Mouse (Mus musculus) neural tube, embryonic 11.5 days (tissue): ENCODE results near the gene Eapp. TPM values are rescaled to one million over a fixed set of nuclear protein-coding genes. Genes with fewer than 3 reads are reported as not detected.
"Not testable (repeated sequence)": the region's sequence is repeated elsewhere in the genome, so short reads cannot be mapped to it uniquely, and the experiment has no call there.

Source experiments
- ATAC-seq: fragments of 200-750 bp; cut with Nextera tagmentation; 2 replicates; pipeline ENCODE4 v1.8.0; 2017; ENCODE audit warnings: moderate number of reproducible peaks, mild to moderate bottlenecking, moderate TSS enrichment, moderate library complexity; ENCODE audit not compliant: insufficient read depth, low FRiP score, low TSS enrichment
- DNase-seq: peaks from one replicate; pipeline ENCODE4 v3.0.0-alpha.2; 2015; ENCODE audit warnings: low spot score
- H3K27ac ChIP-seq: fragments of 300-500 bp; sonication (generic); 2 replicates; pipeline ENCODE4 v1.5.1; 2014; ENCODE audit warnings: low read depth, mild to moderate bottlenecking, low read length
- H3K27me3 ChIP-seq: fragments of 300-500 bp; sonication (generic); 2 replicates; pipeline ENCODE4 v1.6.1; 2014; ENCODE audit warnings: mild to moderate bottlenecking, low read length, mixed read lengths; ENCODE audit not compliant: control insufficient read depth, insufficient read depth
- H3K36me3 ChIP-seq: fragments of 300-500 bp; sonication (generic); 2 replicates; pipeline ENCODE4 v1.6.1; 2014; ENCODE audit warnings: mild to moderate bottlenecking, low read length, moderate library complexity, mixed read lengths; ENCODE audit not compliant: control insufficient read depth, insufficient read depth
- H3K4me1 ChIP-seq: fragments of 300-500 bp; sonication (generic); 2 replicates; pipeline ENCODE4 v1.6.1; 2014; ENCODE audit warnings: low read length, mixed read lengths; ENCODE audit not compliant: control insufficient read depth, insufficient read depth
- H3K4me2 ChIP-seq: fragments of 300-500 bp; sonication (generic); 2 replicates; pipeline ENCODE4 v1.6.1; 2014; ENCODE audit warnings: low read depth, mild to moderate bottlenecking, moderate library complexity
- H3K4me3 ChIP-seq: fragments of 300-500 bp; sonication (generic); 2 replicates; pipeline ENCODE4 v1.5.1; 2014; ENCODE audit warnings: low read depth, low read length
- H3K9ac ChIP-seq: fragments of 300-500 bp; sonication (generic); 2 replicates; pipeline ENCODE4 v1.6.1; 2014; ENCODE audit warnings: mild to moderate bottlenecking, low read length
- H3K9me3 ChIP-seq: fragments of 300-500 bp; sonication (generic); 2 replicates; pipeline ENCODE4 v1.6.1; 2016; ENCODE audit warnings: low read length; ENCODE audit not compliant: control insufficient read depth
- WGBS: fragments of 180-500 bp; shearing (Covaris S2); extraction: QIAGEN DNeasy Blood & Tissue Kit; methylation state at CpG from one replicate; pipeline ENCODE4 v1.1.7; 2014; 5-methylcytosine and 5-hydroxymethylcytosine counted together
- polyA plus RNA-seq: library from polyadenylated mRNA; unstranded; fragments of >200 nt; fragmentation: Nextera tagmentation; extraction: Ambion mirVana; gene quantifications from 2 replicates; pipeline ENCODE4 v1.2.1, GENCODE M21; 2014

The Eapp gene
- polyA plus RNA-seq, 1 experiment from 2014 or later, result 80.1 TPM

DNA sequence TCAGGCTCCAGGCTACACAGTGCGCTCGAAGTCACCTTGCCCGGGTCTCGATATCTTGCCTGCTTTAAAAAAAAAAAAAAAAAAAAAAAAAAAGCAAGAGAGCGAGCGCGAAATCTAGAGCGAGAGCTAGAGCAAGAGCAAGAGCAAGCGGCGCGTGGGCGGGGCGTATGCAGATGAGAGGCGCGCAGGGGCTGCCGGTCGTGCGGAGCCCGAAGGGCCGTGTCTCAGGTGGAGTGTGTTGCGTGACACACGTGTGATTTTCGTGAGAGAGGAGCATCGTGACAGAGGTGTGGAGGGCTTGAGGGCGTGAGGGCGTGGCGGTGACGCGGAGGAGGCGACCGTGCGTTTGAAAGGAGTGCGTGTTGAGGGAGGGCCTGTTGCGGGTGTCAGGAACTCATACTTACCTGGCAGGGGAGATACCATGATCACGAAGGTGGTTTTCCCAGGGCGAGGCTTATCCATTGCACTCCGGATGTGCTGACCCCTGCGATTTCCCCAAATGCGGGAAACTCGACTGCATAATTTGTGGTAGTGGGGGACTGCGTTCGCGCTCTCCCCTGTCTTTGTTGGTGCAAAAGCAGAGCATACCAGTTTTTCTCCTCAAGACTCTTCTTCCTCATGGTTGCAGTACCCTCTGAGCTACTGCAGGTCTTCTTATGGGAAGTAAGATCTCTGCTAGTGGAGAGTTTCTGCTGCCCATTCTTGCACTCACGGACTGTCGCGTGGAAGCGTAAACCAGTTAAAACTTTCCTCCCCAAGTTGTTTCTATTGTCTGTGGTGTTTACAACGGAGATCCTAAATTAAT, 18.3 kb upstream of the Eapp start:
- not testable (repeated sequence) for DNase-seq, H3K4me3 ChIP-seq, H3K9ac ChIP-seq, H3K27me3 ChIP-seq, H3K27ac ChIP-seq, H3K36me3 ChIP-seq, H3K9me3 ChIP-seq, H3K4me1 ChIP-seq, H3K4me2 ChIP-seq
- ATAC-seq, result peak; percentile 39
- WGBS, result 7% methylated on average over 3 of the region's 48 CpGs

DNA sequence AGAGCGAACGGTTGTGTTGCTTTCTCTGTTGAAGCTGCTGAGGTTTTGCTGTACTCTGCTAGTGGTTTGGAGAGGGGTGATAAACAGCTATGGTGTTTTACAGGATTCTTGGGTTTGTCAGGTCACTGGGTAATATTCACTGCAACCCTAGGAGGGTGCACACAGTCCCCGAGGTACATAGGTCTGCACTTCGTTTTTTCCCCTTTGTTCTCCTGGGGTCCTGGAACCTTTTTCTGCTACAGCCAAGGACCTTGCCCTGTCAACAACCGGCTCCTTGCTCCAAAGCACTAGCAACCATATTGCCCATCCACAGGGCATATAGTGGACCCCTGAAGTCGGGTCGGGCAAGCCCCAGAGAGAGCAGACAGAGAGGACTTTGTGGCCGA, 14.8 kb upstream of the Eapp start:
- not testable (repeated sequence) for H3K9me3 ChIP-seq, H3K4me3 ChIP-seq, DNase-seq, H3K4me2 ChIP-seq, H3K36me3 ChIP-seq, H3K27me3 ChIP-seq, H3K27ac ChIP-seq, H3K9ac ChIP-seq, H3K4me1 ChIP-seq
- ATAC-seq, result peak; percentile 85
- WGBS, result 0% methylated on average over 3 of the region's 8 CpGs

DNA sequence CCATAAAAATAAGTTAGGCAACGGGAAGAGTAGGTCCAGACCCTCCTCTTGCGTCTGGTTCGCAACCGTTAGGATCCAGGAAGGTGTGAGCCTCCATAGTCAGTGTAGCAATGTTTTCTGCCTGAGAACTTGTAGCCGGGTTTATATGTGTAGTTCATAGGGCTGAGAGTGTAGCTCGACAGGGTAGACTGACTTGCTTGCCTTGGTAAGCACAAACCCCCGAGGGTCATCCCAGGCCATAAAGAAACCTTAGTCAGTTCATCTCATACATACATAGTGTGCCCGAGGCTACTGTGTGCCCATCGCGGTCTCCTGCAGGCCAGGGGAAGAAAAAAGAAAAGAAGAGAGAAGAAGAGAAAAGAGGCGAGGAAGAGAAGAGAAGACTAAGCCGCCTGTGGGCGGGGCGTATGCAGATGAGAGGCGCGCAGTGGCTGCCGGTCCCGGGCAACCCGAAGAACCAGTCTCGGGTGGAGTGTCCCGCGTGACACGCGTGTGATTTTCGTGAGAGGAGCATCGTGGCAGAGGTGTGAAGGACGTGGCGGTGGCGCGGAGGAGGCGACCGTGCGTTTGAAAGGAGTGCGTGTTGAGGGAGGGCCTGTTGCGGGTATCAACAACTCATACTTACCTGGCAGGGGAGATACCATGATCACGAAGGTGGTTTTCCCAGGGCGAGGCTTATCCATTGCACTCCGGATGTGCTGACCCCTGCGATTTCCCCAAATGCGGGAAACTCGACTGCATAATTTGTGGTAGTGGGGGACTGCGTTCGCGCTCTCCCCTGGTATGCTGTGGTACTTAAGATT, 14.2 kb upstream of the Eapp start:
- H3K4me2 ChIP-seq, H3K27ac ChIP-seq, DNase-seq, H3K4me1 ChIP-seq, H3K27me3 ChIP-seq, H3K9me3 ChIP-seq, H3K4me3 ChIP-seq, H3K36me3 ChIP-seq, H3K9ac ChIP-seq: not testable (repeated sequence)
- 0% methylated on average over 9 of the region's 44 CpGs for WGBS
- peak; percentile 51 for ATAC-seq

DNA sequence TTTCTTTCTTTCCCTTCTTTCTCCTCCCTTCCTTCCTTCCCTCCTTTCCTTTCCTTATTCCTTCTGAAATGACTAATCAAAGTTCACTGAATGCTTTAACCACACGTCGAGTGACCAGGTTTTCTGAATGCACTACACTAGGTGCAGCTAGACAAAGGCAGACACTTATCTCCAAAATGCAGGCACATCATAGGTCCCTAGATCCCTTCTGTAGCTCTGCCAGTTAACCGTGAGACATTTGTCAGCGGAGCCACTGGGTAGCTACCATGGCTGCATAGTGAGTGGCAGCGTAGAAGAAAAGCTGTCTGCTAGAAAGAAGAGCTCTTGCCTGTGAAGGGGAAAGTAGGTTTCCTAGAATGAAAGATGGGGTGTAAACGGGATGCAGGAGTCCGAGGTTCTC, 3.7 kb upstream of the Eapp start:
- no peaks in the 10 kb centered on the region for H3K9me3 ChIP-seq
- no peak overlapping the region for H3K4me3 ChIP-seq
- no peaks in the 10 kb centered on the region for H3K36me3 ChIP-seq
- H3K9ac ChIP-seq, result no peak overlapping the region
- H3K4me1 ChIP-seq, result peaks cover 3% of the 10 kb centered on the region; the same call in 1 of the 2 replicates
- H3K27me3 ChIP-seq, result no peaks in the 10 kb centered on the region
- DNase-seq (no peak), ATAC-seq (no peak)
- 76% methylated on average over 7 of the region's 7 CpGs for WGBS
- H3K4me2 ChIP-seq, result no peak overlapping the region
- no peak overlapping the region for H3K27ac ChIP-seq

DNA sequence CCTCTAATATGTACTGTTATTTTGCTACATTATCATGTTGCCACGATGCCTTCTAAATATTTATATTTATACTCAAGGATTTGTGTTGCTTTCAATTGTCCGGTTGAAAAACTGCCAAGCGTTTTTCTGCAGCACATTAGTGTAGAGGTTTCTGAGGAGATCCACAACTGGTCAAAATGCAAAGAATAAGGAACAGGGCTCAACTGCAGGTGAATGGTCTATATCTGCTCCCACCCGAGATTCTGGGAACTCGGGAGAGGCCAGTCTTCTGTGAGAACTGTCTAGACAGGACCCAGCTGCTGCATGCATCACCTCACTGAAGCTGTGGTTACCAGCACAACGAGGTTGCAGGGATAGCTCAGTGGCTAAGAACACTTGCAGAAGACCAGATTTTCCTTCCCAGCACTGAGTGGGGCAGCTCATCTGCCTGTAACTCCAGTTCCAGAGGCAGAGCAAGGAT, 2.1 kb upstream of the Eapp start:
- Histone ChIP-seq H3K4me1 (peaks cover 3% of the 10 kb centered on the region; the same call in 1 of the 2 replicates), H3K4me2 (no peak overlapping the region), H3K27me3 (no peaks in the 10 kb centered on the region), H3K4me3 (no peak overlapping the region), H3K36me3 (no peaks in the 10 kb centered on the region), H3K9me3 (no peaks in the 10 kb centered on the region), H3K27ac (no peak overlapping the region), H3K9ac (no peak overlapping the region)
- DNase-seq (no peak), ATAC-seq (no peak)
- WGBS, result 58% methylated on average over 6 of the region's 6 CpGs

DNA sequence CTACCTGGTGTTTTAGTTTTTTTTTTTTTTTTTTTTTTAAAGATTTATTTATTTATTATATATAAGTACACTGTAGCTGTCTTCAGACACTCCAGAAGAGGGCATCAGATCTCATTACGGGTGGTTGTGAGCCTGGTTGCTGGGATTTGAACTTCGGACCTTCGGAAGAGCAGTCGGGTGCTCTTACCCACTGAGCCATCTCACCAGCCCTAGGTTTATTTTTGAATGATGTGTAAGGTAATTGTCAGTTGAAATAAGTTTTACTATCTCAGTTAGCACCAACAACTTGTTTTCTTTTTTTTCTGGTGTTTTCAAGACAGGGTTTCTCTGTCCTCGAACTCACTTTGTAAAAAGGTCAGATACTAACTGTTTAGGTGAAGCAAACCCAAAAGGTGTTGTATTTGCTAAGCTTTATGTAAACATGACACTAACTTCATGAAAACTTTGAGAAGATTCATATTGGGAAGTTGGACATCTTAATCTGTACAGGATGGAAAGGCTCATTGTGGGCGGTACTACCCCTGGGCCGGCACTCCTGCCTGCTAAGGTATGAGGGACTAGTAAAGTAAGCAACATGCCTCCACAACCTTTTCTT, 1.4 kb upstream of the Eapp start:
- Histone ChIP-seq H3K4me3 (no peak overlapping the region), H3K27ac (no peak overlapping the region; the same call in 1 of the 2 replicates), H3K9me3 (no peaks in the 10 kb centered on the region), H3K9ac (no peak overlapping the region), H3K36me3 (no peaks in the 10 kb centered on the region), H3K27me3 (no peaks in the 10 kb centered on the region), H3K4me1 (peaks cover 3% of the 10 kb centered on the region; the same call in 1 of the 2 replicates), H3K4me2 (no peak overlapping the region)
- DNase-seq, result no peak
- 12% methylated on average over 7 of the region's 7 CpGs for WGBS
- peak; percentile 13; the same call in 1 of the 2 replicates for ATAC-seq

DNA sequence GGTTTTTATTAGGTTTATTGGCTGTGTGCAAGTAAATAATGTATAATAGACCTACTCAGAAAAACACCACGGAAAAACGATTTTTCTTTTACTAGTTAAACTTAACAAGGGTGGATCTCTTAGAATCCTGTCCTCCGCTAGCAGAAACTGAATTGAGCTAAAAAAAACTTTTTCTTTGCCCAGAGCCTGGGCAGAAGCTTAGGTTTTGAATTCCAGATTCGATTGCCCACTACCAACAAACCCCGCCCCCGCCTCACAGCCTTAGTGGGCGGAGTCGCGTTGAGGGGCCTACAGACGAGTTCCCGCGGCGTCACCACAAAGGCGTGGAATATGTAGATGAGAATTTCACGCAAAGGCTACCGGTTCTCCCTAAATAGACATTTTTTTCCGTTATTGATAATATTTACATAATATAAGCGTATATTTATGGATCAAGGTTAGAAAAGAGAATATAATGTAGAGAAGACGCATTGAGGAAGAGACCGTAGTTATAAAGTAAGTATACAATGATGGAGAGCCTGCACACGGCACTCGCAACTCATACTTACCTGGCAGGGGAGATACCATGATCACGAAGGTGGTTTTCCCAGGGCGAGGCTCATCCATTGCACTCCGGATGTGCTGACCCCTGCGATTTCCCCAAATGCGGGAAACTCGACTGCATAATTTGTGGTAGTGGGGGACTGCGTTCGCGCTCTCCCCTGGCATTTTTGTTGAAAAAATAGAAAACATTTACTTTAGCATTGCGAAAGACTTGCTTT, 725 bp upstream of the Eapp start:
- DNase-seq, result peak; percentile 96
- WGBS, result under 1% methylated on average over 32 of the region's 32 CpGs
- Histone ChIP-seq H3K4me2 (peak overlapping the region; percentile 81), H3K27me3 (no peaks in the 10 kb centered on the region), H3K4me1 (peaks cover 3% of the 10 kb centered on the region; the same call in 1 of the 2 replicates), H3K9ac (peak overlapping the region; percentile 50), H3K9me3 (no peaks in the 10 kb centered on the region), H3K36me3 (no peaks in the 10 kb centered on the region), H3K27ac (peak overlapping the region; percentile 96), H3K4me3 (peak overlapping the region; percentile 80)
- peak; percentile 87 for ATAC-seq

DNA sequence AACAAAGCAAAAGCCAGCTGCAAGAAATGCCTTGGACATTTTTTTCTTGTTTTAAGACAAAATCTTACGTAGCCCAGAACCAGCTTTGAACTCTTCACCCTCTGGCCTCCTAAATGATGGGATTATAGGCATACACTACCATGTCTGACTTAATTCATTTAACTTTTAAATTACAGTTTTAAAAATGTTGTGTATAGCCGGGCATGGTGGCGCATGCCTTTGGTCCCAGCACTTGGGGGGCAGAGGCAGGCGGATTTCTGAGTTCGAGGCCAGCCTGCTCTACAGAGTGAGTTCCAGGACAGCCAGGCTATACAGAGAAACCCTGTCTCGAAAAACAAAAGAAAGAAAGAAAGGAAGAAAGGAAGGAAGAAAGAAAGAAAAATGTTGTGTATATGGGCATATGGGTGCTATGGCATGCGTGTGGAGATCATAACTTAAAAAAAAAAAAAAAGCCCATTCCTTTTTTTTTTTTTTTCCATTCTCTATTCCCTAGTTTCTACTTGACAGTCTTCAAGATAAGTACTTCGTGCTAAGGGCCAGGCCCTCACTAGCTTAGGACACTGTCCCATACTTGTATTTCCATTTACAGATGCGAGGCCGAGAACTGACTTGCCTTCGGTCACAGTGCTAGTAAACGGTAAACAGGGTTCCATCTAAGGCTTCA, 718 bp downstream of the Eapp start:
- H3K4me2 ChIP-seq, result peak overlapping the region; percentile 81
- H3K4me3 ChIP-seq, result peak overlapping the region; percentile 80
- peaks cover 2% of the 10 kb centered on the region; the same call in 1 of the 2 replicates for H3K36me3 ChIP-seq
- H3K27me3 ChIP-seq, result no peaks in the 10 kb centered on the region
- WGBS, result 41% methylated on average over 12 of the region's 12 CpGs
- ATAC-seq, result no peak
- H3K9me3 ChIP-seq, result no peaks in the 10 kb centered on the region
- H3K4me1 ChIP-seq, result peaks cover 3% of the 10 kb centered on the region; the same call in 1 of the 2 replicates
- H3K27ac ChIP-seq, result peak overlapping the region; percentile 96
- peak overlapping the region; percentile 85 for H3K9ac ChIP-seq
- no peak for DNase-seq
